Comparison of ENCODE assay signal across 9 mouse cellular contexts in the genomic region with DNA sequence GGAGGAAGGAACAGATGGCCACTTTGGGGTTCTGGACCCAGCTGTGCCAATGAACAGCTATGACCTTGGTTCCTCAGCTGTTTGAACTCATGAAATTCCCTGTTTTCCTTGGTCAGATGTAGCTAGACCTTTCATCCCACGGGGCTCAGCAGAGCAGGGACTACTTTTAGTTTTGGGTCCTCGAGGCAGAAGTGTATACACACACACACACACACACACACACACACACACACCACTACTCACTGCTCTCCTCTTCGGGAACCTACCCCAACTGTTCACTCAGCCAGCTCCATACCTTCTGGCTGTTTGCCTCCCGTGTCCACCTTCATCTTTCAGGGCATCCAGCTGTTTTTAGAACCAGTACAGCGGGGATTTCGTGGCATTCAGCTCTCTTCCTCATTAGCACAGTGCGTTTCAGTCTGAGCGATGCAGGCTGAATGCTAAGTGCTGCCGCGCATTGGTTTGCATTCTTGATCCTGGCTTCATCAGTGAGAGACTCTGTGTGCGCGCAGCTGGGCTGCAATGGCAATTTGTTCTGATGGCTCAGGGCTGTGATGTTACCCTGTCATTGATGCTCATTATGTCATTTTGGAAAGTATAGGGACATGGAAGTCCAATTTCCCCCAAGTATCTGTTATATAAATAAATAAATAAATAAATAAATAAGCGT.
A peak's percentile ranks its signal among the peaks of the same experiment; 100 is the strongest.
DNase-seq lines count a peak whose midpoint lies in the region; ATAC-seq and TF ChIP-seq lines count a peak whose summit lies in the region.
"Had no signal": no experiment of that assay in that cellular context is flagged by ENCODE, and none has a peak within 500 bp of the region (broad histone marks: within the 10 kb centered on the region; RNA-seq: fewer than 3 reads in every experiment).

No protein-coding gene starts in this region.

- intact Hi-C loops in heart, postnatal 10 days (cut with DNase I) = no loop called here

- WGBS in hindbrain, postnatal 0 days = 39% methylated on average over 13 of the region's 13 CpGs
- 42% methylated on average over 13 of the region's 13 CpGs for WGBS in midbrain, embryonic 12.5 days

- peak; percentile 71 for ATAC-seq in hindbrain, postnatal 0 days
- peak; percentile 90 for ATAC-seq in midbrain, embryonic 12.5 days (ENCODE audit: low FRiP score, low read depth)
- ATAC-seq in monocyte, adult 5-6 weeks (replicated peaks; ENCODE audit: insufficient number of reproducible peaks, low FRiP score, low TSS enrichment, poor library complexity, severe bottlenecking) = no peak
- ATAC-seq: intestine, postnatal 0 days had no signal

- no peak overlapping the region for H3K4me3 ChIP-seq in hindbrain, postnatal 0 days (ENCODE audit: low read length)
- no peak overlapping the region for H3K4me3 ChIP-seq in midbrain, embryonic 12.5 days

- peak; percentile 78 for DNase-seq in heart, adult 11 months
- DNase-seq in heart, postnatal 10 days = no peak
- DNase-seq in hindbrain, postnatal 0 days (ENCODE audit: low spot score) = peak; percentile 85
- DNase-seq in right cerebral cortex, postnatal 4 days = peak; percentile 47
- no peak for DNase-seq in testis, postnatal 10 days (ENCODE audit: low spot score)
- no peak for DNase-seq in adrenal gland, adult 8-10 months

- no peaks in the 10 kb centered on the region for H3K36me3 ChIP-seq in hindbrain, postnatal 0 days (ENCODE audit: insufficient read depth, low read length)
- no peaks in the 10 kb centered on the region for H3K36me3 ChIP-seq in midbrain, embryonic 12.5 days

- H3K4me2 ChIP-seq in hindbrain, postnatal 0 days (ENCODE audit: low read depth, low read length) = peak overlapping the region; percentile 28; the same call in 1 of the 2 replicates
- 0 out of 2 replicates have a peak overlapping the region, but pooled peaks have one; percentile 13 for H3K4me2 ChIP-seq in midbrain, embryonic 12.5 days (replicated peaks)

- peak overlapping the region; percentile 54; the same call in 1 of the 2 replicates for H3K27ac ChIP-seq in hindbrain, postnatal 0 days
- peak overlapping the region; percentile 70 for H3K27ac ChIP-seq in midbrain, embryonic 12.5 days (replicated peaks)

- TF ChIP-seq CTCF in hindbrain, postnatal 0 days (IDR thresholded peaks at IDR 0.05; ENCODE audit: low read depth) = no peak

- H3K27me3 ChIP-seq in hindbrain, postnatal 0 days (ENCODE audit: insufficient read depth, low read length) = no peaks in the 10 kb centered on the region
- 0 out of 2 replicates have a peak, but pooled peaks cover 4% of the 10 kb centered on the region for H3K27me3 ChIP-seq in midbrain, embryonic 12.5 days

- no peaks in the 10 kb centered on the region for H3K9me3 ChIP-seq in hindbrain, postnatal 0 days (ENCODE audit: low read length)
- no peaks in the 10 kb centered on the region for H3K9me3 ChIP-seq in midbrain, embryonic 12.5 days

- H3K9ac ChIP-seq in hindbrain, postnatal 0 days (replicated peaks; ENCODE audit: low read length) = no peak overlapping the region
- no peak overlapping the region for H3K9ac ChIP-seq in midbrain, embryonic 12.5 days (replicated peaks)

- H3K4me1 ChIP-seq in hindbrain, postnatal 0 days (ENCODE audit: insufficient read depth, low read length) = peaks cover 16% of the 10 kb centered on the region; the same call in 1 of the 2 replicates
- H3K4me1 ChIP-seq in midbrain, embryonic 12.5 days = peaks cover 33% of the 10 kb centered on the region

Comparison
In these comparisons a context has a peak if more than half of its experiments do, and no peak if none do; other contexts are left out.
1. DNase-seq: peak in heart, adult 11 months (single experiment), hindbrain, postnatal 0 days (single experiment) and right cerebral cortex, postnatal 4 days (single experiment); none in heart, postnatal 10 days (0 of 2), testis, postnatal 10 days (single experiment) and adrenal gland, adult 8-10 months (single experiment).